Mouse (Mus musculus) embryonic facial prominence, embryonic 10.5 days (tissue): ENCODE data around the gene Nr2e1. TPM values are rescaled to one million over a fixed set of nuclear protein-coding genes. Genes with fewer than 3 reads are reported as not detected.

ENCODE experiments used
- DNase-seq: peaks from one replicate; pipeline ENCODE4 v3.0.0-alpha.2; 2017; ENCODE audit warnings: low spot score
- H3K27ac ChIP-seq: fragments of 300-500 bp; sonication (generic); replicated peaks from 2 replicates; pipeline ENCODE4 v1.5.1; 2016; ENCODE audit warnings: mild to moderate bottlenecking
- H3K27me3 ChIP-seq: fragments of 300-500 bp; sonication (generic); replicated peaks from 2 replicates; pipeline ENCODE4 v1.6.1; 2016; ENCODE audit warnings: low read depth, mild to moderate bottlenecking; ENCODE audit not compliant: poor library complexity, severe bottlenecking
- H3K36me3 ChIP-seq: fragments of 300-500 bp; sonication (generic); replicated peaks from 2 replicates; pipeline ENCODE4 v1.6.1; 2016; ENCODE audit warnings: mild to moderate bottlenecking, moderate library complexity
- H3K4me1 ChIP-seq: fragments of 300-500 bp; sonication (generic); 2 replicates; pipeline ENCODE4 v1.6.1; 2016
- H3K4me3 ChIP-seq: fragments of 300-500 bp; sonication (generic); 2 replicates; pipeline ENCODE4 v1.5.1; 2016; ENCODE audit warnings: mild to moderate bottlenecking, moderate library complexity
- H3K9me3 ChIP-seq: fragments of 300-500 bp; sonication (generic); 2 replicates; pipeline ENCODE4 v1.6.1; 2016; ENCODE audit warnings: mild to moderate bottlenecking
- WGBS: fragments of 180-500 bp; shearing (Covaris S2); methylation state at CpG from one replicate; pipeline ENCODE4 v1.1.7; 2016; 5-methylcytosine and 5-hydroxymethylcytosine counted together
- polyA plus RNA-seq: library from polyadenylated mRNA; unstranded; fragments of >200 nt; fragmentation: Nextera tagmentation; extraction: Ambion mirVana; gene quantifications from 2 replicates; pipeline ENCODE4 v1.2.1, GENCODE M21; 2016

Nr2e1 gene
- polyA plus RNA-seq, 1 experiment from 2014 or later = 11.5 TPM

DNA sequence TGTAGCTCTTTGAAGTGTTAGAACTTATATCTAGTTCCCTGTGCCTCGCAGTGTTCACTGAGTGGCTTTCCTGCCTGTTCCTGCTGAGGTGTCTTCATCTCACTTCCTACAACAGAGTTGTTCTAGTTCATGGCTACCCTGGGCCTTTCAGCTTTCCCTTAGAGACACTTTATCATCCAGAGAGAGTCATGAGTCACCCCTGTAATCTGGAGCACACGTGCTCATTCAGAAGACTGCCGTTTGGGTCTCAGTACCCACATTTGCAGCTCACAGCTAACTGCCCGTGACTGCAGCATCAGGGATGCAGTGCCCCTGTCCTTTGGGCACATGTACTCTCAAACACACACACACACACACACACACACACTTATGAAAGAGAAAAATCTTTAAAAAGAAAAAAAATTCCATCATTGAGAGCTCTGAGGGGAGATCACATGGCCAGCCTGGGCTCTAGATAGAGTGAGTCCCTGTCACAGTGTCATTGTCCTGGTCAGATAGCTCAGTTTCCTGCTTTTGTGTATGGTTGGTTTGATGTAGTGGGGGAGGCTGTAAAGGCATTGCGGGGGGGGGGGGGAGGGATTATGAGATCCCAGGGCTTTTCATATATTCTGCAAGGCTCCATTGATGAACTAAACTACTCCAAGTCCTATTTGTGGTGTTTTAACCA lies 62.0 kb downstream of the Nr2e1 start:
- H3K27ac ChIP-seq = no peak overlapping the region

DNA sequence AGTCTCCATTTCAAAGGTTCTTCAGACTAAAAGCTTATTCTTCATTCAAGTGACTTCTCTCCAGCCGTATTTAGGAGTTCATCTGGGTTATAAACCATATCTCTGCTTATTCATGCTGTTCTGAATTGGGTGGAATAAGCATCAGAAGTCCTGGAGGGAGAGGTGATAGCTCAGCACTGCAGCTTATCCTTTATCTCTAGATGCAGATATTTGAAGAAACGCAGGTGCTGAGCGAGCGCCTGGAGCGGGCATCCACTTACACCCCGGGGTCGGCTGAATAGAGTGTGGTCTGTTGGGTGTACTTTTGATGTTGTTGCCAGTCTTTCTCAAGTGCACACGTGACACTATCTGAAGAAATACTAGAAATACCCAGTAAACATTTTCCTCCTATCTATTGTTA lies 65.1 kb downstream of the Nr2e1 start:
- H3K27me3 ChIP-seq = no peaks in the 10 kb centered on the region
- 88% methylated on average over 8 of the region's 8 CpGs for WGBS
- H3K36me3 ChIP-seq = no peaks in the 10 kb centered on the region
- DNase-seq = no peak
- H3K4me1 ChIP-seq = peaks cover 9% of the 10 kb centered on the region
- H3K9me3 ChIP-seq = no peaks in the 10 kb centered on the region
- no peak overlapping the region for H3K4me3 ChIP-seq
- no peak overlapping the region for H3K27ac ChIP-seq

More for the DNA sequence above, 62.0 kb downstream of the Nr2e1 start:
- no peak overlapping the region for H3K4me3 ChIP-seq
- no peaks in the 10 kb centered on the region for H3K9me3 ChIP-seq
- peaks cover 13% of the 10 kb centered on the region for H3K36me3 ChIP-seq
- no peak for DNase-seq
- H3K4me1 ChIP-seq = peaks cover 20% of the 10 kb centered on the region
- H3K27me3 ChIP-seq = no peaks in the 10 kb centered on the region
- WGBS = 77% methylated on average over 5 of the region's 5 CpGs

DNA sequence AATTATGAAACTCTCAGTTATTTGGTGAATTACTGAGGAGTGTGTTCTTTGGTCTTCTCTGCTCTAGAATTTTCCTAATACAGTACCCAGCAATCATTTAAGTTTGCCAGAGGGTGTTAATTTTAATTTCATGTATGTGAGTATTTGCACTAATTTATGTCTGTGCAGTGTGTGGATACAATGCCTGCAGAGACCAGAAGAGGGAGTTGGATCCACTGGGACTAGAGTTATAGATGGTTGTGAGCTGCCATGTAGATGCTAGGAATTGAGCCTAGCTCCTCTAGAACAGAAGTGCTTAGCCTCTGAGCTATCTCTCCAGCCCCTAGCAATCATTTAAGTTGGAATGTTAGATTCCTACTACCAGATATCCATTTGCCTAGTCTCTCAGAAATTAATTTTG lies 69.3 kb downstream of the Nr2e1 start:
- no peak for DNase-seq
- H3K4me1 ChIP-seq = no peaks in the 10 kb centered on the region
- H3K4me3 ChIP-seq = no peak overlapping the region
- no peak overlapping the region for H3K27ac ChIP-seq
- no peaks in the 10 kb centered on the region for H3K27me3 ChIP-seq
- no peaks in the 10 kb centered on the region for H3K9me3 ChIP-seq
- H3K36me3 ChIP-seq = peaks cover 23% of the 10 kb centered on the region

Other genes starting within 250 kb of the Nr2e1 start
- 4.7 and 5.0 TPM in 2 replicates for gene Afg1l, start 105.1 kb downstream of the Nr2e1 start, polyA plus RNA-seq
- gene Snx3, start 81.6 kb downstream of the Nr2e1 start, polyA plus RNA-seq = 223 and 232 TPM in 2 replicates
- 15.4 and 15.7 TPM in 2 replicates for gene Ostm1, start 190 bp upstream of the Nr2e1 start, polyA plus RNA-seq
- 24.5 and 24.9 TPM in 2 replicates for gene Sec63, start 177.9 kb upstream of the Nr2e1 start, polyA plus RNA-seq